Mouse (Mus musculus) MEL (cell line): Measurements from ENCODE around the gene Spdye4b. TPM values are rescaled to one million over a fixed set of nuclear protein-coding genes. Genes with fewer than 3 reads are reported as not detected.
"Not testable (repeated sequence)": the region's sequence is repeated elsewhere in the genome, so short reads cannot be mapped to it uniquely, and the experiment has no call there.

Source experiments
- DNase-seq: peaks from one replicate; pipeline ENCODE4 v3.0.0; 2011; ENCODE audit warnings: low read depth, low spot score
- H3K27ac ChIP-seq: 2 replicates; pipeline ENCODE4 v1.5.1; 2012; ENCODE audit warnings: low read depth, mild to moderate bottlenecking, control low read depth, low read length, moderate library complexity; ENCODE audit not compliant: control insufficient read depth
- H3K27me3 ChIP-seq, 2 experiments: fragments of 150-350 bp in 1 of 2; sonication (generic) in 1 of 2; 2 replicates each; pipeline ENCODE4 v1.6.1; 2012; ENCODE audit warnings: low read length in 2 of 2, mild to moderate bottlenecking in 2 of 2, improper control_type of control experiment in 1 of 2, moderate library complexity in 1 of 2; ENCODE audit not compliant: insufficient read depth in 2 of 2, control insufficient read depth in 1 of 2
- H3K36me3 ChIP-seq, 2 experiments: 2 replicates each; pipeline ENCODE4 v1.6.1; 2012 to 2014; ENCODE audit warnings: low read length in 2 of 2, improper control_type of control experiment in 1 of 2, inconsistent platforms in 1 of 2, mild to moderate bottlenecking in 1 of 2; ENCODE audit not compliant: insufficient read depth in 2 of 2, control insufficient read depth in 1 of 2
- H3K4me1 ChIP-seq, 2 experiments: fragments of 150-350 bp in 1 of 2; sonication (generic) in 1 of 2; 2 replicates each; pipeline ENCODE4 v1.6.1; 2012; ENCODE audit warnings: low read length in 2 of 2, improper control_type of control experiment in 1 of 2, mild to moderate bottlenecking in 1 of 2; ENCODE audit not compliant: insufficient read depth in 2 of 2, control insufficient read depth in 1 of 2
- H3K4me3 ChIP-seq, 2 experiments: fragments of 150-350 bp in 1 of 2; sonication (generic) in 1 of 2; 2 replicates each; pipeline ENCODE4 v1.5.1; 2012; ENCODE audit warnings: low read depth in 2 of 2, low read length in 2 of 2, mild to moderate bottlenecking in 2 of 2, moderate library complexity in 2 of 2, control low read depth in 1 of 2, improper control_type of control experiment in 1 of 2; ENCODE audit not compliant: control insufficient read depth in 1 of 2, insufficient read depth in 1 of 2
- H3K79me2 ChIP-seq: 2 replicates; pipeline ENCODE4 v1.6.1; 2012; ENCODE audit warnings: mild to moderate bottlenecking, low read length, moderate library complexity; ENCODE audit not compliant: control insufficient read depth, poor library complexity, insufficient read depth
- H3K9ac ChIP-seq: 2 replicates; pipeline ENCODE4 v1.6.1; 2012; ENCODE audit warnings: low read depth, mild to moderate bottlenecking, control low read depth, low read length, moderate library complexity; ENCODE audit not compliant: control insufficient read depth, poor library complexity, severe bottlenecking
- H3K9me3 ChIP-seq: fragments of 150-350 bp; sonication (generic); replicated peaks from 2 replicates; pipeline ENCODE4 v1.6.1; 2012; ENCODE audit warnings: mild to moderate bottlenecking, low read length, improper control_type of control experiment, moderate library complexity; ENCODE audit not compliant: insufficient read depth
- CTCF ChIP-seq, 3 experiments: IDR thresholded peaks in 2 of 3; conservative IDR thresholded peaks in 1 of 3; 2 replicates each; pipeline ENCODE4 v1.5.1; 2011 to 2012; ENCODE audit warnings: low read length in 3 of 3, low read depth in 2 of 3, mild to moderate bottlenecking in 2 of 3, improper control_type of control experiment in 1 of 3, inconsistent platforms in 1 of 3, mixed read lengths in 1 of 3, moderate library complexity in 1 of 3; ENCODE audit not compliant: control insufficient read depth in 1 of 3, insufficient read depth in 1 of 3, poor library complexity in 1 of 3, severe bottlenecking in 1 of 3
- E2F4 ChIP-seq: IDR thresholded peaks from 2 replicates; pipeline ENCODE4 v1.6.1; 2011; ENCODE audit warnings: low read depth, low read length, improper control_type of control experiment, borderline replicate concordance
- ELF1 ChIP-seq: IDR thresholded peaks from 2 replicates; pipeline ENCODE4 v1.6.1; 2014; ENCODE audit warnings: low read depth, mild to moderate bottlenecking, inconsistent platforms, low read length, improper control_type of control experiment, moderate library complexity
- EP300 ChIP-seq, 2 experiments: IDR thresholded peaks; 2 replicates each; pipeline ENCODE4 v1.6.1; 2011; ENCODE audit warnings: improper control_type of control experiment in 2 of 2, low read length in 2 of 2, low read depth in 1 of 2, mild to moderate bottlenecking in 1 of 2
- GATA1 ChIP-seq: IDR thresholded peaks from 2 replicates; pipeline ENCODE4 v1.6.1; 2011; ENCODE audit warnings: low read depth, low read length, improper control_type of control experiment
- MAFK ChIP-seq: IDR thresholded peaks from 2 replicates; pipeline ENCODE4 v1.6.1; 2011; ENCODE audit warnings: low read depth, mild to moderate bottlenecking, low read length, improper control_type of control experiment, borderline replicate concordance
- MXI1 ChIP-seq: IDR thresholded peaks from 2 replicates; pipeline ENCODE4 v1.6.1; 2011; ENCODE audit warnings: mild to moderate bottlenecking, low read depth, low read length, improper control_type of control experiment
- MYB ChIP-seq: IDR thresholded peaks from 2 replicates; pipeline ENCODE4 v1.6.1; 2011; ENCODE audit warnings: mild to moderate bottlenecking, low read depth, low read length, improper control_type of control experiment
- MYC ChIP-seq: IDR thresholded peaks from 2 replicates; pipeline ENCODE4 v1.6.1; 2011; ENCODE audit warnings: low read depth, mild to moderate bottlenecking, low read length, improper control_type of control experiment, moderate library complexity
- NRF1 ChIP-seq: IDR thresholded peaks from 2 replicates; pipeline ENCODE4 v1.6.1; 2014; ENCODE audit warnings: low read depth, mild to moderate bottlenecking, inconsistent platforms, low read length, improper control_type of control experiment, moderate library complexity; ENCODE audit not compliant: poor library complexity, insufficient read depth, severe bottlenecking
- POLR2A ChIP-seq, 2 experiments: IDR thresholded peaks; 2 replicates each; pipeline ENCODE4 v1.6.1; 2011 to 2012; ENCODE audit warnings: low read length in 2 of 2, mild to moderate bottlenecking in 2 of 2, control low read depth in 1 of 2, improper control_type of control experiment in 1 of 2, low read depth in 1 of 2, moderate library complexity in 1 of 2; ENCODE audit not compliant: control insufficient read depth in 1 of 2, insufficient read depth in 1 of 2, poor library complexity in 1 of 2
- POLR2AphosphoS2 ChIP-seq: IDR thresholded peaks from 2 replicates; pipeline ENCODE4 v1.6.1; 2011; ENCODE audit warnings: low read length, improper control_type of control experiment
- POLR2AphosphoS5 ChIP-seq: IDR thresholded peaks from 2 replicates; pipeline ENCODE4 v1.6.1; 2012; ENCODE audit warnings: low read depth, borderline replicate concordance, mild to moderate bottlenecking, inconsistent platforms, low read length, moderate library complexity, mixed read lengths
- RAD21 ChIP-seq: IDR thresholded peaks from 2 replicates; pipeline ENCODE4 v1.6.1; 2011; ENCODE audit warnings: mild to moderate bottlenecking, low read depth, low read length, improper control_type of control experiment
- SIN3A ChIP-seq: IDR thresholded peaks from 2 replicates; pipeline ENCODE4 v1.6.1; 2012; ENCODE audit warnings: low read length, improper control_type of control experiment, inconsistent platforms
- SMC3 ChIP-seq: IDR thresholded peaks from 2 replicates; pipeline ENCODE4 v1.6.1; 2011; ENCODE audit warnings: low read depth, low read length, improper control_type of control experiment
- TBP ChIP-seq: IDR thresholded peaks from 2 replicates; pipeline ENCODE4 v1.8.0; 2011; ENCODE audit warnings: low read depth, low read length, improper control_type of control experiment
- TCF12 ChIP-seq: IDR thresholded peaks from 2 replicates; pipeline ENCODE4 v1.6.1; 2014; ENCODE audit warnings: low read depth, mild to moderate bottlenecking, inconsistent platforms, low read length, improper control_type of control experiment, moderate library complexity
- UBTF ChIP-seq: IDR thresholded peaks from 2 replicates; pipeline ENCODE4 v1.6.1; 2012; ENCODE audit warnings: low read depth, mild to moderate bottlenecking, inconsistent platforms, low read length, improper control_type of control experiment, moderate library complexity, borderline replicate concordance; ENCODE audit not compliant: insufficient read depth
- ZC3H11A ChIP-seq: IDR thresholded peaks from 2 replicates; pipeline ENCODE4 v1.6.1; 2012; ENCODE audit warnings: low read depth, mild to moderate bottlenecking, inconsistent platforms, low read length, improper control_type of control experiment
- ZMIZ1 ChIP-seq: IDR thresholded peaks from 2 replicates; pipeline ENCODE4 v1.6.1; 2012; ENCODE audit warnings: low read depth, mild to moderate bottlenecking, inconsistent platforms, low read length, improper control_type of control experiment, moderate library complexity
- ZNF384 ChIP-seq: IDR thresholded peaks from 2 replicates; pipeline ENCODE4 v1.6.1; 2012; ENCODE audit warnings: low read depth, mild to moderate bottlenecking, inconsistent platforms, low read length, improper control_type of control experiment
- polyA plus RNA-seq, 2 experiments: library from polyadenylated mRNA; stranded (reverse) in 1 of 2; unstranded in 1 of 2; fragments of >175 nt in 1 of 2; fragments of >200 nt in 1 of 2; gene quantifications; 2 replicates each; pipeline versions ENCODE4 v1.2.1 to v1.2.4; 2012; ENCODE audit warnings: low replicate concordance in 2 of 2, low read depth in 1 of 2; ENCODE audit not compliant: insufficient read length in 2 of 2, insufficient read depth in 1 of 2, missing spikeins in 1 of 2
- total RNA-seq: library from RNA; depleted of rRNA; stranded (reverse); fragments of 300-350 nt; gene quantifications from 2 replicates; pipeline ENCODE4 v1.2.3, GENCODE M21; 2012

Gene Spdye4b
- total and polyA plus RNA-seq, 3 experiments, result not detected

GRCm38 (mm10) chr5:143179179-143179578 lies 1.6 kb upstream of the Spdye4b start:
- peak; percentile 59 for TF ChIP-seq RAD21
- no peak for TF ChIP-seq NRF1
- no peak for TF ChIP-seq E2F4
- TF ChIP-seq MYB, result no peak
- peak; percentile 58 for TF ChIP-seq SMC3
- TF ChIP-seq MXI1, result no peak
- TF ChIP-seq ZC3H11A, result peak; percentile 57
- no peak for TF ChIP-seq POLR2A (IDR thresholded peaks at IDR 0.05; ENCODE audit: control insufficient read depth in 1 of 2, insufficient read depth in 1 of 2, low read depth in 1 of 2, low read length in 2 of 2, poor library complexity in 1 of 2)
- TF ChIP-seq ELF1, result no peak
- TF ChIP-seq POLR2AphosphoS5, result no peak
- peak; percentile 48 to 67 (median 58) for TF ChIP-seq CTCF (IDR thresholded peaks at IDR 0.05 in 2 of 3, conservative IDR thresholded peaks at IDR 0.05 in 1 of 3; ENCODE audit: control insufficient read depth in 1 of 3, insufficient read depth in 1 of 3, low read depth in 2 of 3, low read length in 3 of 3, poor library complexity in 1 of 3, severe bottlenecking in 1 of 3)
- TF ChIP-seq UBTF, result no peak
- TF ChIP-seq MAFK, result no peak
- TF ChIP-seq ZNF384, result no peak
- no peak for TF ChIP-seq GATA1
- peak; percentile 25; the same call in 1 of the 2 replicates for TF ChIP-seq SIN3A
- no peak for TF ChIP-seq MYC
- TF ChIP-seq TBP, result no peak
- no peak for TF ChIP-seq EP300 (IDR thresholded peaks at IDR 0.05; ENCODE audit: low read depth in 1 of 2, low read length in 2 of 2)
- no peak for TF ChIP-seq POLR2AphosphoS2
- no peak for TF ChIP-seq TCF12
- TF ChIP-seq ZMIZ1, result no peak
- H3K4me3 ChIP-seq, result no peak overlapping the region
- H3K27ac ChIP-seq, result no peak overlapping the region
- no peak overlapping the region for H3K9ac ChIP-seq
- peak; percentile 59 for DNase-seq
- no peaks in the 10 kb centered on the region for H3K9me3 ChIP-seq
- H3K79me2 ChIP-seq, result peaks cover 9% of the 10 kb centered on the region
- peaks cover 6 to 14% of the 10 kb centered on the region in 2 experiments for H3K36me3 ChIP-seq
- peaks cover 3 to 7% of the 10 kb centered on the region in 2 experiments; a peak in 3 of 4 replicates for H3K4me1 ChIP-seq
- H3K27me3 ChIP-seq, result no peaks in the 10 kb centered on the region

- H3K9me3 ChIP-seq, H3K9ac ChIP-seq, H3K4me1 ChIP-seq, DNase-seq, H3K27me3 ChIP-seq, H3K79me2 ChIP-seq, H3K27ac ChIP-seq, H3K4me3 ChIP-seq, H3K36me3 ChIP-seq: not testable (repeated sequence)
Measured at GRCm38 (mm10) chr5:143188014-143188413, 7.2 kb downstream of the Spdye4b start.
